8 mouse cellular contexts compared by ENCODE assay signal in genomic region chr13:83571973-83572447, GRCm38 (mm10).
DNase-seq lines count a peak whose midpoint lies in the region; ATAC-seq and TF ChIP-seq lines count a peak whose summit lies in the region.

No protein-coding gene starts in this region.

- H3K9ac ChIP-seq in hindbrain, embryonic 11.5 days (ENCODE audit: low read depth, low read length): no peak overlapping the region
- no peak overlapping the region for H3K9ac ChIP-seq in hindbrain, embryonic 12.5 days
- peak overlapping the region; percentile 89 for H3K9ac ChIP-seq in CH12.LX (ENCODE audit: insufficient read depth, low read depth)
- H3K9ac ChIP-seq in liver, embryonic 13.5 days: peak overlapping the region; percentile 50

- dilution Hi-C loops in CH12.LX (cut with MboI; ENCODE audit: extremely low pct_ligation_motif_present, extremely low pct_unique_long_range_greater_than_20kb, low sequenced_read_pairs): no loop called here

- no peaks in the 10 kb centered on the region for H3K36me3 ChIP-seq in hindbrain, embryonic 11.5 days (ENCODE audit: control insufficient read depth, insufficient read depth, low read length)
- no peaks in the 10 kb centered on the region for H3K36me3 ChIP-seq in hindbrain, embryonic 12.5 days
- peaks cover 3 to 13% of the 10 kb centered on the region in 2 experiments for H3K36me3 ChIP-seq in CH12.LX (replicated peaks in 1 of 2; ENCODE audit: control insufficient read depth in 1 of 2, insufficient read depth in 1 of 2, low read length in 1 of 2)
- no peaks in the 10 kb centered on the region for H3K36me3 ChIP-seq in liver, embryonic 13.5 days

- TF ChIP-seq EP300 in CH12.LX (IDR thresholded peaks at IDR 0.05; ENCODE audit: low read length): peak; percentile 97

- H3K9me3 ChIP-seq in hindbrain, embryonic 11.5 days (ENCODE audit: control insufficient read depth, low read length): no peaks in the 10 kb centered on the region
- H3K9me3 ChIP-seq in hindbrain, embryonic 12.5 days (replicated peaks): no peaks in the 10 kb centered on the region
- H3K9me3 ChIP-seq in CH12.LX (replicated peaks; ENCODE audit: low read length): no peaks in the 10 kb centered on the region
- H3K9me3 ChIP-seq in liver, embryonic 13.5 days (replicated peaks): no peaks in the 10 kb centered on the region

- WGBS in hindbrain, embryonic 11.5 days: 39% methylated on average over 7 of the region's 7 CpGs
- WGBS in hindbrain, embryonic 12.5 days: 37% methylated on average over 7 of the region's 7 CpGs
- 5% methylated on average over 7 of the region's 7 CpGs for WGBS in liver, embryonic 13.5 days (ENCODE audit: insufficient replicate concordance)

- peak; percentile 35 for DNase-seq in hindbrain, embryonic 11.5 days (ENCODE audit: low spot score)
- DNase-seq in CH12.LX (ENCODE audit: extremely low read depth): peak; percentile 98
- DNase-seq in embryo, embryonic 9.5 days (ENCODE audit: extremely low spot score): peak; percentile 36
- DNase-seq in heart, postnatal 4 days: peak; percentile 58
- peak; percentile 29 for DNase-seq in liver, embryonic 13.5 days
- peak; percentile 59 to 65 for DNase-seq in spleen, adult 18-20 months
- no peak for DNase-seq in retina, postnatal 1 day

- H3K4me1 ChIP-seq in hindbrain, embryonic 11.5 days (replicated peaks; ENCODE audit: control insufficient read depth, insufficient read depth, low read length): no peaks in the 10 kb centered on the region
- peaks cover 3% of the 10 kb centered on the region; the same call in 1 of the 2 replicates for H3K4me1 ChIP-seq in hindbrain, embryonic 12.5 days
- H3K4me1 ChIP-seq in CH12.LX (ENCODE audit: control insufficient read depth in 1 of 2, insufficient read depth in 2 of 2): peaks cover 5 to 60% of the 10 kb centered on the region in 2 experiments; a peak in 3 of 4 replicates
- H3K4me1 ChIP-seq in liver, embryonic 13.5 days (replicated peaks): peaks cover 32% of the 10 kb centered on the region

- no peak overlapping the region for H3K4me2 ChIP-seq in hindbrain, embryonic 11.5 days (replicated peaks; ENCODE audit: low read depth, low read length)
- no peak overlapping the region for H3K4me2 ChIP-seq in hindbrain, embryonic 12.5 days (replicated peaks)
- H3K4me2 ChIP-seq in CH12.LX (ENCODE audit: insufficient read depth, low read depth, poor library complexity, severe bottlenecking): peak overlapping the region; percentile 89
- H3K4me2 ChIP-seq in liver, embryonic 13.5 days: peak overlapping the region; percentile 57

- H3K27me3 ChIP-seq in hindbrain, embryonic 11.5 days (ENCODE audit: control insufficient read depth, insufficient read depth, low read length): no peaks in the 10 kb centered on the region
- no peaks in the 10 kb centered on the region for H3K27me3 ChIP-seq in hindbrain, embryonic 12.5 days
- H3K27me3 ChIP-seq in CH12.LX (replicated peaks): no peaks in the 10 kb centered on the region
- H3K27me3 ChIP-seq in liver, embryonic 13.5 days: no peaks in the 10 kb centered on the region

- no peak overlapping the region for H3K27ac ChIP-seq in hindbrain, embryonic 11.5 days (ENCODE audit: low read depth, low read length)
- no peak overlapping the region for H3K27ac ChIP-seq in hindbrain, embryonic 12.5 days
- peak overlapping the region; percentile 71 for H3K27ac ChIP-seq in CH12.LX (ENCODE audit: insufficient read depth, low read depth)
- H3K27ac ChIP-seq in liver, embryonic 13.5 days: peak overlapping the region; percentile 59

- in situ Hi-C loops in CH12.LX (cut with MboI; ENCODE audit: low pct_ligation_motif_present, low pct_unique_long_range_greater_than_20kb, low sequenced_read_pairs): no loop called here

- peak; percentile 9 for TF ChIP-seq RAD21 in CH12.LX (IDR thresholded peaks at IDR 0.05; ENCODE audit: low read depth, low read length)

- TF ChIP-seq POLR2A in CH12.LX (IDR thresholded peaks at IDR 0.05; ENCODE audit: low read depth, low read length): peak; percentile 53

- no peak overlapping the region for H3K4me3 ChIP-seq in hindbrain, embryonic 11.5 days (ENCODE audit: low read depth, low read length)
- H3K4me3 ChIP-seq in hindbrain, embryonic 12.5 days: no peak overlapping the region
- no peak overlapping the region for H3K4me3 ChIP-seq in CH12.LX (replicated peaks in 1 of 3; ENCODE audit: low read depth in 2 of 3, low read length in 2 of 3, poor library complexity in 1 of 3)
- peak overlapping the region; percentile 20; the same call in 1 of the 2 replicates for H3K4me3 ChIP-seq in liver, embryonic 13.5 days (replicated peaks)

- peak; percentile 28; the same call in 1 of the 2 replicates for ATAC-seq in hindbrain, embryonic 11.5 days (ENCODE audit: low FRiP score)
- ATAC-seq in hindbrain, embryonic 12.5 days (ENCODE audit: low FRiP score): no peak
- peak; percentile 84 for ATAC-seq in liver, embryonic 13.5 days (ENCODE audit: low read depth)

- H3K79me2 ChIP-seq in CH12.LX (replicated peaks; ENCODE audit: control insufficient read depth, extremely low read depth, insufficient read depth, poor library complexity, severe bottlenecking): peaks cover 59% of the 10 kb centered on the region

- no peak for TF ChIP-seq CTCF in CH12.LX (conservative IDR thresholded peaks at IDR 0.05 in 1 of 2, IDR thresholded peaks at IDR 0.05 in 1 of 2; ENCODE audit: low read depth in 2 of 2, low read length in 2 of 2)

TF ChIP-seq in CH12.LX, 34 proteins besides CTCF, POLR2A, EP300 and RAD21:
- TF ChIP-seq E2F4 (IDR thresholded peaks at IDR 0.05; ENCODE audit: insufficient replicate concordance, low read depth, low read length) (no peak; the same call in 1 of the 2 replicates), NRF1 (IDR thresholded peaks at IDR 0.05; ENCODE audit: low read depth, low read length) (no peak), UBTF (IDR thresholded peaks at IDR 0.05; ENCODE audit: low read depth, low read length) (peak; percentile 74; the same call in 1 of the 2 replicates), USF2 (conservative IDR thresholded peaks at IDR 0.05; ENCODE audit: low read depth, low read length) (no peak), CHD1 (IDR thresholded peaks at IDR 0.05; ENCODE audit: low read depth, low read length) (peak; percentile 93; the same call in 1 of the 2 replicates), ZNF384 (IDR thresholded peaks at IDR 0.05; ENCODE audit: low read depth, low read length) (peak; percentile 35; the same call in 1 of the 2 replicates), SIN3A (IDR thresholded peaks at IDR 0.05; ENCODE audit: low read length) (peak; percentile 81), MYC (IDR thresholded peaks at IDR 0.05; ENCODE audit: low read depth, low read length) (peak; percentile 71; the same call in 1 of the 2 replicates), MAZ (IDR thresholded peaks at IDR 0.05; ENCODE audit: low read depth, low read length) (peak; percentile 73), HCFC1 (IDR thresholded peaks at IDR 0.05; ENCODE audit: low read depth, low read length) (peak; percentile 46), RCOR1 (conservative IDR thresholded peaks at IDR 0.05; ENCODE audit: low read depth, low read length) (peak; percentile 90), ELF1 (IDR thresholded peaks at IDR 0.05; ENCODE audit: low read depth, low read length) (peak; percentile 73), TCF12 (IDR thresholded peaks at IDR 0.05; ENCODE audit: low read depth, low read length) (peak; percentile 97), NELFE (IDR thresholded peaks at IDR 0.05; ENCODE audit: low read depth, low read length) (peak; percentile 63), SMC3 (IDR thresholded peaks at IDR 0.05; ENCODE audit: low read depth, low read length) (peak; percentile 29; the same call in 1 of the 2 replicates), ZC3H11A (IDR thresholded peaks at IDR 0.05; ENCODE audit: low read depth, low read length) (no peak), USF1 (IDR thresholded peaks at IDR 0.05; ENCODE audit: low read depth, low read length) (no peak), PAX5 (IDR thresholded peaks at IDR 0.05; ENCODE audit: low read length) (no peak), ZMIZ1 (IDR thresholded peaks at IDR 0.05; ENCODE audit: low read depth, low read length) (peak; percentile 85), KAT2A (IDR thresholded peaks at IDR 0.05; ENCODE audit: insufficient replicate concordance, low read length) (no peak), MAFK (IDR thresholded peaks at IDR 0.05; ENCODE audit: insufficient replicate concordance, low read length) (no peak), BHLHE40 (IDR thresholded peaks at IDR 0.05; ENCODE audit: low read depth, low read length) (peak; percentile 90), MXI1 (IDR thresholded peaks at IDR 0.05; ENCODE audit: low read depth, low read length) (peak; percentile 48; the same call in 1 of the 2 replicates), ETS1 (conservative IDR thresholded peaks at IDR 0.05; ENCODE audit: low read depth, low read length) (peak; percentile 91), POLR2AphosphoS2 (IDR thresholded peaks at IDR 0.05; ENCODE audit: low read depth, low read length) (peak; percentile 75; the same call in 1 of the 2 replicates), CHD2 (IDR thresholded peaks at IDR 0.05; ENCODE audit: low read length) (peak; percentile 76), JUND (conservative IDR thresholded peaks at IDR 0.05; ENCODE audit: low read depth, low read length) (no peak; the same call in 1 of the 2 replicates), IRF4 (IDR thresholded peaks at IDR 0.05; ENCODE audit: low read depth, low read length) (peak; percentile 97), ZKSCAN1 (IDR thresholded peaks at IDR 0.05; ENCODE audit: borderline replicate concordance, low read depth, low read length) (no peak), JUN (IDR thresholded peaks at IDR 0.05; ENCODE audit: insufficient read depth, low read depth, low read length) (peak; percentile 89), TBP (conservative IDR thresholded peaks at IDR 0.05; ENCODE audit: low read depth, low read length) (peak; percentile 90), GABPA (IDR thresholded peaks at IDR 0.05; ENCODE audit: insufficient replicate concordance, low read depth, low read length) (no peak), MEF2A (IDR thresholded peaks at IDR 0.05; ENCODE audit: borderline replicate concordance, low read depth, low read length) (peak; percentile 93), MAX (IDR thresholded peaks at IDR 0.05; ENCODE audit: low read length) (peak; percentile 66; the same call in 1 of the 2 replicates)

Comparison
In these comparisons a context has a peak if more than half of its experiments do, and no peak if none do; other contexts are left out.
1. H3K27ac ChIP-seq: peak in CH12.LX (single experiment) and liver, embryonic 13.5 days (single experiment); none in hindbrain, embryonic 11.5 days (single experiment) and hindbrain, embryonic 12.5 days (single experiment).
2. H3K4me2 ChIP-seq: peak in CH12.LX (single experiment) and liver, embryonic 13.5 days (single experiment); none in hindbrain, embryonic 11.5 days (single experiment) and hindbrain, embryonic 12.5 days (single experiment).
3. H3K9ac ChIP-seq: peak in CH12.LX (single experiment) and liver, embryonic 13.5 days (single experiment); none in hindbrain, embryonic 11.5 days (single experiment) and hindbrain, embryonic 12.5 days (single experiment).